Mouse (Mus musculus): ENCODE data around the gene Kit. TPM values are rescaled to one million over a fixed set of nuclear protein-coding genes. Genes with fewer than 3 reads are reported as not detected.
A peak's percentile ranks its signal among the peaks of the same experiment; 100 is the strongest.

Kit gene
- polyA plus RNA-seq, 1 experiment: 9.8 TPM

GRCm38 (mm10) chr5:75545265-75545643 is 29.5 kb upstream of the Kit start:
- no peak for TF ChIP-seq CTCF (IDR thresholded peaks at IDR 0.05; ENCODE audit: extremely low read depth, insufficient read length, insufficient replicate concordance, low read depth, low read length)
- no peak overlapping the region for H3K27ac ChIP-seq (ENCODE audit: insufficient read depth, low read depth, low read length)
- WGBS: 47% methylated on average over 4 of the region's 4 CpGs
- H3K27me3 ChIP-seq (ENCODE audit: control insufficient read depth, insufficient read depth, low read length): no peaks in the 10 kb centered on the region
- no peaks in the 10 kb centered on the region for H3K36me3 ChIP-seq (ENCODE audit: control insufficient read depth, insufficient read depth, low read length)
- H3K4me3 ChIP-seq (ENCODE audit: low read depth, low read length): no peak overlapping the region
- peaks cover 4% of the 10 kb centered on the region; the same call in 1 of the 2 replicates for H3K4me1 ChIP-seq (ENCODE audit: control insufficient read depth, insufficient read depth, insufficient read length, low read length)

DNA sequence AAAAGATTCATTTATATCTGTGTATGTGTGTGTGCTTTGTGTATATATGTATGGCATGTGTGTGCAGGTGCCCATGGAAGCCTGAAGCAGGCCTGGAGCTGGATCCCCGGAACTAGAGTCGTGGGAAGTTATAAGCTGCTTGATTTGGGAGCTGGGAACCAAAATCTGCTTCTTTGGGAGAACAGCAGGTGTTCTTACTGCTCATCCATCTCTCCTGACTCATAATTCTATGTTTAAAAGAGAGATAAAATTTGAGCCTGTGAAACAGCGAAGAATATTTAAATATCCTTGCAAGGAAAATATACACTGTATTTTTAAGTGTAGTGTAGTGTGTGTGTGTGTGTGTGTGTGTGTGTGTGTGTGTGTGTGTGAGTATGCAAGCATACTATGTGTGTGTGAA is 21.7 kb upstream of the Kit start:
- no peaks in the 10 kb centered on the region for H3K27me3 ChIP-seq (ENCODE audit: control insufficient read depth, insufficient read depth, low read length)
- H3K36me3 ChIP-seq (ENCODE audit: control insufficient read depth, insufficient read depth, low read length): no peaks in the 10 kb centered on the region
- H3K4me3 ChIP-seq (ENCODE audit: low read depth, low read length): no peak overlapping the region
- TF ChIP-seq CTCF (IDR thresholded peaks at IDR 0.05; ENCODE audit: extremely low read depth, insufficient read length, insufficient replicate concordance, low read depth, low read length) (no peak), POLR2A (IDR thresholded peaks at IDR 0.05; ENCODE audit: low read depth, low read length) (no peak)
- no peaks in the 10 kb centered on the region for H3K4me1 ChIP-seq (ENCODE audit: control insufficient read depth, insufficient read depth, insufficient read length, low read length)
- no peak overlapping the region for H3K27ac ChIP-seq (ENCODE audit: insufficient read depth, low read depth, low read length)
- 86% methylated on average over 3 of the region's 3 CpGs for WGBS

DNA sequence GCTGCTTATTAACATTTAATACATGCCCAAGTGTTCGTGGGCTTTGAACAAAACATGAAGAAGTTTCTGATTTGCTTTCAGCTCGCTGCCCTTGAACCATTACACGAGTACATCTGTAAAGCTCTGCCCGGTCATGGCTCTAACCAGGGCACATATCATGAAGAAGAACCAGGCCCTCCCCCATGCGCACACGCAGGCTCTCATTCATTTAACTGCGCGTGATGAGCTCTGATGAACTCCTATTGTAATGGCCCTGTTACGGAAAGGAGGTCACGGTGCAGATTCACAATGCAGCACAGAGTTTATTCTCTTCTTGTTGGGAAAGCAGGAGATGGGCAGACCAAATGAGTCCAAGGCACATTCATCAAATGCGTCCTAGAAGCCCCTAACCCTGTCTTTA is 17.1 kb upstream of the Kit start:
- TF ChIP-seq CTCF (IDR thresholded peaks at IDR 0.05; ENCODE audit: extremely low read depth, insufficient read length, insufficient replicate concordance, low read depth, low read length): no peak
- TF ChIP-seq POLR2A (IDR thresholded peaks at IDR 0.05; ENCODE audit: low read depth, low read length): no peak
- Histone ChIP-seq H3K4me1 (ENCODE audit: control insufficient read depth, insufficient read depth, insufficient read length, low read length) (no peaks in the 10 kb centered on the region), H3K4me3 (ENCODE audit: low read depth, low read length) (no peak overlapping the region), H3K27ac (ENCODE audit: insufficient read depth, low read depth, low read length) (no peak overlapping the region), H3K36me3 (ENCODE audit: control insufficient read depth, insufficient read depth, low read length) (no peaks in the 10 kb centered on the region), H3K27me3 (ENCODE audit: control insufficient read depth, insufficient read depth, low read length) (no peaks in the 10 kb centered on the region)
- 89% methylated on average over 11 of the region's 11 CpGs for WGBS

DNA sequence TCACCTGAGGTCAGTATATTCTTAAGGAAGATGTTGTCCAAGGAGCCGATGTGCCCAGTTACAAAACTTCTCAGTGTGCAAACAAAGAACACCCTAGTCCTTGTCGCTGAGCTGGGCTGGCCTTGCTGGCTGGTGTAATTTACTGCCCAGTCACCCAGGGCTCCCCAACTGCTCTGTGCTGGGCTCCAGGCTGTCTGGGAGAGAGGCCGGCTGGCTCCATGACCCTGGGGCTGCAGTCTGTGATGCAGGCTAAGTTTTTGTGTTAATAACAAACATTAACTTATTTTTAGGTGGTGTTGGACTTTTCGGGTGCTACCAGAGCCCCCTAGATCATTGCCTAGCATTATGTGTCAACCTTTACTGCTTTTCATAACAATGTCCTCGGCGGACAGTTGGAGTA is 15.4 kb upstream of the Kit start:
- Histone ChIP-seq H3K36me3 (ENCODE audit: control insufficient read depth, insufficient read depth, low read length) (no peaks in the 10 kb centered on the region), H3K27ac (ENCODE audit: insufficient read depth, low read depth, low read length) (no peak overlapping the region), H3K4me3 (ENCODE audit: low read depth, low read length) (no peak overlapping the region), H3K4me1 (ENCODE audit: control insufficient read depth, insufficient read depth, insufficient read length, low read length) (no peaks in the 10 kb centered on the region), H3K27me3 (ENCODE audit: control insufficient read depth, insufficient read depth, low read length) (no peaks in the 10 kb centered on the region)
- TF ChIP-seq POLR2A (IDR thresholded peaks at IDR 0.05; ENCODE audit: low read depth, low read length) (no peak), CTCF (IDR thresholded peaks at IDR 0.05; ENCODE audit: extremely low read depth, insufficient read length, insufficient replicate concordance, low read depth, low read length) (no peak)
- 67% methylated on average over 6 of the region's 6 CpGs for WGBS

DNA sequence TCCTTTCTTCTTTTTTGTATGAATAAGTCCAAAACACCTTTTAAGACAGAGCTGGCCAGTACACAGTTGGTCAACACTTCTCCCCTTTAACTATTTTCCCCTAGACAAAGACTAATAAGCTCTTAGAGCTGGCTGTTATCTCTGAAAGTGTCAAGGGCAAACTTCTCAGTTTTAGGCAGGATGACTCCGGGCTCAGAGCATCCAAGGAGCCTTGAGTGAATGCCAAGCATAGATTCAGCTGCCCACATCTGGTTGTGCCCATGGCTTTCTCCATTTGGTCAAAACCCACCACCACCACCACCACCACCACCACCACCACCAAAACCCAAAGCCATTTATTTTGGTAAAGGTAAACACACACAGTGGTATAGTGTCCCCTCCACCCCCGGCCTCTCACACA is 13.5 kb upstream of the Kit start:
- Histone ChIP-seq H3K27me3 (ENCODE audit: control insufficient read depth, insufficient read depth, low read length) (no peaks in the 10 kb centered on the region), H3K27ac (ENCODE audit: insufficient read depth, low read depth, low read length) (no peak overlapping the region), H3K4me3 (ENCODE audit: low read depth, low read length) (no peak overlapping the region), H3K4me1 (ENCODE audit: control insufficient read depth, insufficient read depth, insufficient read length, low read length) (no peaks in the 10 kb centered on the region), H3K36me3 (ENCODE audit: control insufficient read depth, insufficient read depth, low read length) (no peaks in the 10 kb centered on the region)
- TF ChIP-seq POLR2A (IDR thresholded peaks at IDR 0.05; ENCODE audit: low read depth, low read length) (no peak), CTCF (IDR thresholded peaks at IDR 0.05; ENCODE audit: extremely low read depth, insufficient read length, insufficient replicate concordance, low read depth, low read length) (no peak)
- WGBS: 77% methylated on average over 2 of the region's 2 CpGs

GRCm38 (mm10) chr5:75574151-75574851 is 415 bp upstream of the Kit start:
- H3K4me1 ChIP-seq (ENCODE audit: control insufficient read depth, insufficient read depth, insufficient read length, low read length): peaks cover 7% of the 10 kb centered on the region
- TF ChIP-seq POLR2A (IDR thresholded peaks at IDR 0.05; ENCODE audit: low read depth, low read length) (no peak), CTCF (IDR thresholded peaks at IDR 0.05; ENCODE audit: extremely low read depth, insufficient read length, insufficient replicate concordance, low read depth, low read length) (no peak)
- H3K27ac ChIP-seq (ENCODE audit: insufficient read depth, low read depth, low read length): no peak overlapping the region
- H3K27me3 ChIP-seq (ENCODE audit: control insufficient read depth, insufficient read depth, low read length): peaks cover 7% of the 10 kb centered on the region
- no peaks in the 10 kb centered on the region for H3K36me3 ChIP-seq (ENCODE audit: control insufficient read depth, insufficient read depth, low read length)
- H3K4me3 ChIP-seq (ENCODE audit: low read depth, low read length): peak overlapping the region; percentile 70
- 6% methylated on average over 27 of the region's 27 CpGs for WGBS

GRCm38 (mm10) chr5:75575567-75576515 is 1.1 kb downstream of the Kit start:
- Histone ChIP-seq H3K4me1 (ENCODE audit: control insufficient read depth, insufficient read depth, insufficient read length, low read length) (peaks cover 7% of the 10 kb centered on the region), H3K27me3 (ENCODE audit: control insufficient read depth, insufficient read depth, low read length) (peaks cover 7% of the 10 kb centered on the region), H3K36me3 (ENCODE audit: control insufficient read depth, insufficient read depth, low read length) (no peaks in the 10 kb centered on the region), H3K27ac (ENCODE audit: insufficient read depth, low read depth, low read length) (no peak overlapping the region), H3K4me3 (ENCODE audit: low read depth, low read length) (peak overlapping the region; percentile 70)
- TF ChIP-seq CTCF (IDR thresholded peaks at IDR 0.05; ENCODE audit: extremely low read depth, insufficient read length, insufficient replicate concordance, low read depth, low read length) (no peak), POLR2A (IDR thresholded peaks at IDR 0.05; ENCODE audit: low read depth, low read length) (no peak)
- 3% methylated on average over 53 of the region's 53 CpGs for WGBS
